Mouse (Mus musculus): ENCODE data around the gene Rgmb. TPM values are rescaled to one million over a fixed set of nuclear protein-coding genes. Genes with fewer than 3 reads are reported as not detected.

The Rgmb gene
- polyA plus RNA-seq, 1 experiment = 3.4 TPM

- H3K27me3 ChIP-seq (ENCODE audit: control insufficient read depth, insufficient read depth, low read length) = no peaks in the 10 kb centered on the region
- no peak for TF ChIP-seq POLR2A (IDR thresholded peaks at IDR 0.05; ENCODE audit: control insufficient read depth, low read depth, low read length)
- TF ChIP-seq CTCF (IDR thresholded peaks at IDR 0.05; ENCODE audit: control insufficient read depth, insufficient read depth, insufficient replicate concordance, low read depth, low read length) = no peak
- H3K36me3 ChIP-seq (ENCODE audit: control insufficient read depth, insufficient read depth, low read length) = no peaks in the 10 kb centered on the region
- H3K4me3 ChIP-seq (ENCODE audit: control insufficient read depth, low read depth, low read length) = no peak overlapping the region
- H3K27ac ChIP-seq (ENCODE audit: control insufficient read depth, insufficient read depth, low read depth, low read length) = no peak overlapping the region
- H3K4me1 ChIP-seq (ENCODE audit: control insufficient read depth, insufficient read depth, low read length) = peaks cover 3% of the 10 kb centered on the region
Measured at GRCm38 (mm10) chr17:15807295-15807984, 23.4 kb downstream of the Rgmb start.

GRCm38 (mm10) chr17:15804008-15804812, 26.6 kb downstream of the Rgmb start:
- Histone ChIP-seq H3K27ac (ENCODE audit: control insufficient read depth, insufficient read depth, low read depth, low read length) (no peak overlapping the region), H3K4me1 (ENCODE audit: control insufficient read depth, insufficient read depth, low read length) (peaks cover 3% of the 10 kb centered on the region), H3K36me3 (ENCODE audit: control insufficient read depth, insufficient read depth, low read length) (no peaks in the 10 kb centered on the region), H3K4me3 (ENCODE audit: control insufficient read depth, low read depth, low read length) (no peak overlapping the region), H3K27me3 (ENCODE audit: control insufficient read depth, insufficient read depth, low read length) (no peaks in the 10 kb centered on the region)
- TF ChIP-seq CTCF (IDR thresholded peaks at IDR 0.05; ENCODE audit: control insufficient read depth, insufficient read depth, insufficient replicate concordance, low read depth, low read length) (no peak), POLR2A (IDR thresholded peaks at IDR 0.05; ENCODE audit: control insufficient read depth, low read depth, low read length) (no peak)

GRCm38 (mm10) chr17:15799195-15799793, 31.5 kb downstream of the Rgmb start:
- Histone ChIP-seq H3K27ac (ENCODE audit: control insufficient read depth, insufficient read depth, low read depth, low read length) (no peak overlapping the region), H3K36me3 (ENCODE audit: control insufficient read depth, insufficient read depth, low read length) (no peaks in the 10 kb centered on the region), H3K27me3 (ENCODE audit: control insufficient read depth, insufficient read depth, low read length) (no peaks in the 10 kb centered on the region), H3K4me1 (ENCODE audit: control insufficient read depth, insufficient read depth, low read length) (no peaks in the 10 kb centered on the region), H3K4me3 (ENCODE audit: control insufficient read depth, low read depth, low read length) (no peak overlapping the region)
- TF ChIP-seq CTCF (IDR thresholded peaks at IDR 0.05; ENCODE audit: control insufficient read depth, insufficient read depth, insufficient replicate concordance, low read depth, low read length) (no peak), POLR2A (IDR thresholded peaks at IDR 0.05; ENCODE audit: control insufficient read depth, low read depth, low read length) (no peak)

GRCm38 (mm10) chr17:15790716-15791115, 40.1 kb downstream of the Rgmb start:
- Histone ChIP-seq H3K27me3 (ENCODE audit: control insufficient read depth, insufficient read depth, low read length) (no peaks in the 10 kb centered on the region), H3K4me1 (ENCODE audit: control insufficient read depth, insufficient read depth, low read length) (peaks cover 2% of the 10 kb centered on the region; the same call in 1 of the 2 replicates), H3K36me3 (ENCODE audit: control insufficient read depth, insufficient read depth, low read length) (no peaks in the 10 kb centered on the region), H3K4me3 (ENCODE audit: control insufficient read depth, low read depth, low read length) (no peak overlapping the region), H3K27ac (ENCODE audit: control insufficient read depth, insufficient read depth, low read depth, low read length) (no peak overlapping the region)
- TF ChIP-seq CTCF (IDR thresholded peaks at IDR 0.05; ENCODE audit: control insufficient read depth, insufficient read depth, insufficient replicate concordance, low read depth, low read length) (no peak), POLR2A (IDR thresholded peaks at IDR 0.05; ENCODE audit: control insufficient read depth, low read depth, low read length) (no peak)

GRCm38 (mm10) chr17:15787036-15787435, 43.8 kb downstream of the Rgmb start:
- TF ChIP-seq CTCF (IDR thresholded peaks at IDR 0.05; ENCODE audit: control insufficient read depth, insufficient read depth, insufficient replicate concordance, low read depth, low read length) (no peak), POLR2A (IDR thresholded peaks at IDR 0.05; ENCODE audit: control insufficient read depth, low read depth, low read length) (no peak)
- H3K4me1 ChIP-seq (ENCODE audit: control insufficient read depth, insufficient read depth, low read length) = peaks cover 3% of the 10 kb centered on the region; the same call in 1 of the 2 replicates
- no peak overlapping the region for H3K4me3 ChIP-seq (ENCODE audit: control insufficient read depth, low read depth, low read length)
- H3K27me3 ChIP-seq (ENCODE audit: control insufficient read depth, insufficient read depth, low read length) = no peaks in the 10 kb centered on the region
- H3K27ac ChIP-seq (ENCODE audit: control insufficient read depth, insufficient read depth, low read depth, low read length) = no peak overlapping the region
- H3K36me3 ChIP-seq (ENCODE audit: control insufficient read depth, insufficient read depth, low read length) = no peaks in the 10 kb centered on the region

GRCm38 (mm10) chr17:15777979-15778378, 52.9 kb downstream of the Rgmb start:
- Histone ChIP-seq H3K4me3 (ENCODE audit: control insufficient read depth, low read depth, low read length) (no peak overlapping the region), H3K27me3 (ENCODE audit: control insufficient read depth, insufficient read depth, low read length) (no peaks in the 10 kb centered on the region), H3K27ac (ENCODE audit: control insufficient read depth, insufficient read depth, low read depth, low read length) (no peak overlapping the region), H3K4me1 (ENCODE audit: control insufficient read depth, insufficient read depth, low read length) (peaks cover 3% of the 10 kb centered on the region; the same call in 1 of the 2 replicates), H3K36me3 (ENCODE audit: control insufficient read depth, insufficient read depth, low read length) (no peaks in the 10 kb centered on the region)
- TF ChIP-seq POLR2A (IDR thresholded peaks at IDR 0.05; ENCODE audit: control insufficient read depth, low read depth, low read length) (no peak), CTCF (IDR thresholded peaks at IDR 0.05; ENCODE audit: control insufficient read depth, insufficient read depth, insufficient replicate concordance, low read depth, low read length) (no peak)

- TF ChIP-seq POLR2A (IDR thresholded peaks at IDR 0.05; ENCODE audit: control insufficient read depth, low read depth, low read length) = no peak
- no peak for TF ChIP-seq CTCF (IDR thresholded peaks at IDR 0.05; ENCODE audit: control insufficient read depth, insufficient read depth, insufficient replicate concordance, low read depth, low read length)
- Histone ChIP-seq H3K27me3 (ENCODE audit: control insufficient read depth, insufficient read depth, low read length) (no peaks in the 10 kb centered on the region), H3K36me3 (ENCODE audit: control insufficient read depth, insufficient read depth, low read length) (no peaks in the 10 kb centered on the region), H3K4me3 (ENCODE audit: control insufficient read depth, low read depth, low read length) (no peak overlapping the region), H3K27ac (ENCODE audit: control insufficient read depth, insufficient read depth, low read depth, low read length) (no peak overlapping the region), H3K4me1 (ENCODE audit: control insufficient read depth, insufficient read depth, low read length) (peaks cover 3% of the 10 kb centered on the region; the same call in 1 of the 2 replicates)
Measured at GRCm38 (mm10) chr17:15776349-15776748, 54.5 kb downstream of the Rgmb start.

All from testis, adult 2 months (tissue).